Mouse (Mus musculus): ENCODE results near the gene Dcdc2b.

DNA sequence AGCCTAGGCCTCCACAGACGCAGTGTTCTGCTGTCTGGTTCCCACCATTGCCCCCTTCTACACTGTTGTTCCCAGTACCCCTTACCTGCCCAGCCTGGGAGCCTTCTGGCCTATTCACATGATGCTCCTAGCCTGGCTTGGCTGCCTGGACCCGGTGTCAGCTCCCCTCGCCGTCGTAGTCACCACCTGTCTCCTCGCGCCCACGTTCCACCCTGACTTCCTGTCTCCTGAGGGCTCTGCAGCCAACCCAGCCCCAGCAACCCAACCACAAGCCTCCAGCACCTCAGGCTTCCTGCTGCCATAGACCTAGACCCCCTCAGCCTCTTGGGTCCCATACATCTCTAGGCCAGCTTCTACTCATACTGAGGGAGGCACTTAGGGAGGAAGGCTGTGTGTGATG lies 40.6 kb downstream of the Dcdc2b start, which contains the start of gene Lck:
- TF ChIP-seq CTCF (IDR thresholded peaks at IDR 0.05) (no peak), EP300 (IDR thresholded peaks at IDR 0.05) (no peak)

Data from lung, postnatal 0 days (tissue).